Mouse (Mus musculus) cerebellum, postnatal 25 days (tissue): ENCODE measurements around the gene Phox2a.

Experiments
- DNase-seq, 2 experiments: peaks; one replicate each; pipeline ENCODE4 v3.0.0; 2021; ENCODE audit warnings: mixed read lengths in 2 of 2

The Phox2a gene

GRCm38 (mm10) chr7:101837606-101838471, 19.7 kb downstream of the Phox2a start, which contains the start of gene Inppl1:
Gene Inppl1, minus strand, starts transcription at chr7:101838229.
- DNase-seq: peak; percentile 87 to 91

GRCm38 (mm10) chr7:101844186-101844585, 26.1 kb downstream of the Phox2a start:
- DNase-seq: no peak

DNA sequence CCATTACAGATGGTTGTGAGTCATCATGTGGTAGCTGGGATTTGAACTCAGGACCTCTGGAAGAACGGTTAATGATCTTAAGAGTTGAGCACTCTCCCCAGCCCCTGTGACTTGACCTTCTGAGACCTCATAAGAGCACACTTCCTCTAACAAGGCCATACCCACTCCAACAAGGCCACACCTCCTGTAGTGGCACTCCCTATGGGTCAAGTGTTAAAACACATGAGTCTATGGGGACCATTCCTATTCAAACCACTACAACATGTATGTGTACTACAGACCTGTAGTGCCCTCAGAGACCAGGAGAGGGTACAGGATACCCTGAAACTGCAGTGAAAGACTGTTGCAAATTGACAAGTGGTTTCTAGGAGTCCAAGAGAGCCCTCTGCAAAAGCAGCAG, 29.8 kb downstream of the Phox2a start:
- DNase-seq: no peak

- DNase-seq: no peak
Measured at GRCm38 (mm10) chr7:101851689-101852088, 33.6 kb downstream of the Phox2a start.

- DNase-seq: no peak
Measured at GRCm38 (mm10) chr7:101852846-101853245, 34.7 kb downstream of the Phox2a start.

DNA sequence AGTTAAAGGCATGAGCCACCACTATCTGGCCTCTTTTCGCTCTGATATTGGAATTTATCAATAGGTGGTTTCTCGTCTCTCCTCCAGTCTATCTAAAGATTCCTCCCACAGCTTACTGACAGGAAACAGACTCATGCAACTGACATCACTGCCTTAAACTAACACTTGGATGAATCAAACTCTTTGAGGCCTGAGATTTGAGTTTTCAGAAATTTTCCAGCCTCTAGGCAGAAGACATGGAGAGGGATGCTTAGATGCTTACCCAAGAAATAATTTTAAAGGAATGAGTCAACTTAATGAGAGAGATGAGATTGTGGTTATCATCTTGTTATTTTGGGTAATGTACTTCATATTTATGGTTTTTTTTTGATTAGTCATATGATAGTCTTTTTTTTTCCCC, 35.7 kb downstream of the Phox2a start:
- no peak for DNase-seq

GRCm38 (mm10) chr7:101857094-101857493, 39.0 kb downstream of the Phox2a start, which contains the start of gene Folr2:
Gene Folr2, minus strand, starts transcription at chr7:101857194.
- DNase-seq: no peak

- no peak for DNase-seq
Measured at GRCm38 (mm10) chr7:101858362-101858761, 40.2 kb downstream of the Phox2a start.

- no peak for DNase-seq
Measured at GRCm38 (mm10) chr7:101860978-101861377, 42.9 kb downstream of the Phox2a start.

DNA sequence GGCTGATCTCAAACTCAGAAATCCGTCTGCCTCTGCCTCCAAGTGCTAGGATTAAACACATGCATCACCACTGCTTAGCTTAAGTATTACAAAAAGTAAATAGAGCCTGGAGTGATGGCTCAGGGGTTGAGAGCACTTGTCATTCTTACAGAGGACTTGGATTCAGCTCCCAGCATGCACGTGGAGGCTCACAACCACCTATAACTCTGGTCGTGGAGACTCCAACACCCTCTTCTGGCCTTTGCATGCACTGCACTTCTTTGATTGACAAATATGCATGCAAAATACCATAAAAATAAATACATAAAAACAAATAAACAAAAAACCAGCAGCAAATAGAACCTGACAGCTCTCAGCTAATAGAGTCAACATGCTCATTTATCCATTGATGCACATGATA, 44.2 kb downstream of the Phox2a start:
- DNase-seq: no peak

- DNase-seq: no peak
Measured at GRCm38 (mm10) chr7:101863415-101863814, 45.3 kb downstream of the Phox2a start, which contains the start of gene Anapc15. Gene Anapc15, plus strand, starts transcription at chr7:101863715.

GRCm38 (mm10) chr7:101866491-101867265, 48.6 kb downstream of the Phox2a start:
- DNase-seq: no peak

GRCm38 (mm10) chr7:101867482-101867881, 49.4 kb downstream of the Phox2a start:
- DNase-seq: no peak

GRCm38 (mm10) chr7:101868241-101869162, 50.4 kb downstream of the Phox2a start:
- no peak for DNase-seq

DNA sequence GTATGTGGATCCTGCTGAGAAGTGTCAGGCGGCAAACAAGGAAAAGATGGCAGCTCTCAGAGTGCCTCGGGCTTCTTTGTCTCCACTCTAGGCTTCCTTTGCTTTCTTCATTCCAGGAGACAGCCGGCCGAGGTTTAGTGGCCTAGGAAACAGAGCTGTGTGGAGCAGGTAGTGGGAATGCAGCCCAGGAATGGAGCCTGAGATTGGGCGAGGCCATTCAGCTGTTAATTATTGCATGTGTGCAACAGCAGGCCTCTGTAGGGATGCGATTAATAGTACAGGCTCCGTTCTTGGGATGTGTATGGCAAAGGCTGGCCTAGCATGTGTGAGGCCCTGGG, 51.0 kb downstream of the Phox2a start:
- no peak for DNase-seq

DNA sequence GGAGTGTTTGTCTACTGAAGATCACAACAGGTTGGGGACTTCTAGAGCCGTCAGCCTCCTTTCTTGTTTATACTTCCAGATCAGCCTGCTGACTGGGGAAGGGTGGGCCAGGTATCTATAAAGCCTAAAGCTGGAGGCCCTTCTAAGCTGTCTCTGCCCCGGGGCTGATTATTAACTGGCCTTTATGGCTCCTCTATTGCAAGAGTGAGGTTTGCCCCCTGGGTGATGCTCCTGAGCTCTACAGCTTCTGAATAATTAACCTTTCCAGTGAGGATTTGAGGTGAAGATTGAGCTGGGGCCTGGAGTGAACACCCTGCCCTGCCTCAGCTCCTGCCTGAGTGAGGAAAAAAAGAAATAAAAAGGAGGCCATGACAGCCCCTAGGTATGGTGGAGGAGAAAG, 52.5 kb downstream of the Phox2a start, which contains the start of gene Folr1:
Gene Folr1 (minus strand): TSS at position 160 of the 400 bp plus-strand sequence.
- DNase-seq: no peak

DNA sequence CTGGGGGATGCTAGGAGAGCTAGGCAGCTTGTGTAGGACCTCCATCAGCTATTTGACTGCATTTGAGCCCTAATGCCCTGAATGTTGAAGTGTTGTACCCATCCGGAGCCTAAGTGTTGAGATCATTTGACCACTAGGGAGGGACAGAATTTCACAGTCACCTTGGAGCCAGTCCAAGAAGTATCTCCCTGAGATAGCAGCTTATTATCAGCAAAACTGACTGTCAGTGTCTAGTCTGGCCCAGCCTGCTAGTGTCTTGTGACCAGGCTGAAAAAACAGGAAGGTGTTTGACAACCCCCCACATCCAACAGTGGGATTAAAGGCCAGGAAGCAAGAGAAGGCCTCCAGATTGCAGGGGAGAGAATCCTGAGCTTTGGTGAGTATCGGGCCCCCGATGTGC, 53.2 kb downstream of the Phox2a start:
- DNase-seq: no peak
